Mouse (Mus musculus) CH12F3 (cell line): ENCODE data around the gene Rab43.
"Not testable (repeated sequence)": the region's sequence is repeated elsewhere in the genome, so short reads cannot be mapped to it uniquely, and the experiment has no call there.

Source experiments
- in situ Hi-C: fragments of 300-500 bp; cut with MboI; formaldehyde crosslinking; loops from 2 replicates; pipeline ENCODE4 v1.14.3; 2020; ENCODE audit warnings: low sequenced_read_pairs

Gene Rab43

DNA sequence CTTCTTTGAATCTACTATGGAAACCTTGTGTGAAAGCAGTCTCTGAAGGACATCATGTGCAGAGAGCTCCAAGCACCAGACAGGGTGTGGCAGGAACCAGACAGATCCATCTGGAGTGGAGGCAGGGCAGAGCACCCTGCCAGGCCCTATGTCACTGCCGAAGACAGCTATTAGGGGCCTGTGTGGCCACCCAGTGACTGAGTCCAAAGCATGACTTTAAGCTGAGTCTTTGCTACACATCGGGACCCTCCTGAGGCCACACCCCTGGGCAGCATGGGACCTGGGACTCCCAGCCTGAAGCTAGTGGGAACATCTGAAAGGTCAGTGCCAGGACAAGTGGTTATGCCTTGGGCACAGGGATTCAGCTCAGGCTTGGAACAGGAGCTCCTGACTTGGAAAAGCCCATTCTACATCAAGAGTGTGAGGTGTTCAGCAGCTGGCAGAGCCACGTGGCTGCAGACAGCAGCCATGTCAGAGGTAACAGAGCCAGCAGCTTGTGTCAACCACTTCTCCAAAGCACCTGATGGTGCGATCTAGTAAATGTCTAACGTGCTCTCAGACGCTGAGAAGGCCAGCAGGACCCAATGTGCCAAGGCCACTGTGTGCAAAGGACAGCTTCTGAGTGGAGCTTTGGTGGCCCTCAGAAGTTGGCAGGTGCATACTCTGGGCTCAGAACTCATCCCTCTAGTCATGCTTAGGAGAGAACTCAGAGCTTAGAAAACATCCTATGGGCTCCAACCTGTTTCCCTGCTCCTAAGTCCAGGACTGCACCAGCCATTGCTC, 24.7 kb downstream of the Rab43 start:
- in situ Hi-C loops: no loop called here

DNA sequence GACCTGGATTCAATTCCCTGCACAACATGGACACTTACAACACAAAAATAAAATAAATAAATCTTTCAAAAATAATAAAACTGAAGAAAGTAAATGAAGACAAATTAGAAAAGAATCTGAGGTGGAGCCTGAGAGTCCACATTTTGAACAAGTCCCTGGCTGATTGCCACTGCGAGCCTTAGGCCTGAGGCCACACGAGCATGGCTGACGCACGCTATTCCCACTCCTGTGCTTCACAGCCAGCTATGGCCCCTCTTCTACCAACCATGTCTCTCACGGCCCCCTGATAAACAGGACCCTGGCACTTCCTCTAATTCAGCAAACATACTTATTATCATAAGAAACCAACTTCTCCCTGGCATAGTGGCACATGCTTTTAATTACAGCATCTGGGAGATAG, 25.3 kb downstream of the Rab43 start:
- in situ Hi-C loops: no loop called here

DNA sequence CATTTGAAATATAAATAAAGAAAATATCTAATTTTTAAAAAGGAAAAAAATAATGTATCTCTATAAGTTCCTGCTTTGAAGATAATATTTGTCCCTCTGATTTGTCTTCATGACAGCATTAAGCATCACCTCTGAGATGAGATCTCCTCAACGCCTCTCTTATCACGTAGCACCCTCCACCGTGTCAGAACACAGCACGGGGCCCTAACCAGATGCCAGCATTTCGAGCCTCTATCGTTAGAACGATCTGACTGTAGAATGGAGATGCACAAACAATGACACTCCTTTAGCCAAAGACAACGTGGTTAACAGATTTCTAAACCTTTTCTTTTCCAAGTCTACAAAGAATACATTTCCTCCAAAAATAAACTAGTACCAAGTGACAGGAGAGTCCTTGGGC, 27.9 kb downstream of the Rab43 start:
- in situ Hi-C loops: no loop called here

DNA sequence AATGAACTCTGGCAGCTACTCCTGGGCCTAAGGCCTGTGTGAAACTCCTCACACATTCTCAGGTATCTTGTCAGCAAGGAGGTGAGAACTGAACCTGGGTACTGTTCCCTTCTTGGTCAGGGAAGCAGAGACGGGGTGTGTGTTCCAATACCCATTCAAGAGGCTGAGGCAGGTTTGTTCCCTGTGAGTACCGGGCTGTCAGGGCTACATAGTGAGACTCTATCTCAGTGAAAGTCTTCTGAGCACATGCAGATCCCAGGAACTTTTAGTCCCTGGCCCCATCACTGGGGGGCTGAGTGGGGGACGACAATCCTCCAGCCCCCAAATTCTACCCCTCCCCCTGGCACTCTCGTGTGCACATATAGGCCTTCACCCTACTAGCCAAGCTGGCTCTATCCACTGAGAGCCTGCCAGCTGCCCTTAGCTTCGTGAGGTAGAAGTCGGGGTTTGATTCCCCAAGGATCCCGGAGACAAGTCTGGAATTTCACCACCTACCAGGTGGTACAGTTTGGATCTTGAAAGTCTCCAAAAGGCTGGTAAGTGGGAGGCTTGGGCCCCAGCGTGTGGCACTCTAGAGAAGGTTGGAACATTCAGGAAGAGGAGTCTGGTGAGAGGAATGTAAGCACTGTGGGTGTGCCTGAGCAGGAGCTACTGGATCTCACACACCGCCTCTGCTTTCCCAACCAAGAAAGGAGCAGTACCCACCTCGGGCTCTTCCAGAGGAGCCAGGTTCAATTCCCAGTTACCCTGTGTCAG, 31.2 kb downstream of the Rab43 start:
- in situ Hi-C loops: no loop called here

DNA sequence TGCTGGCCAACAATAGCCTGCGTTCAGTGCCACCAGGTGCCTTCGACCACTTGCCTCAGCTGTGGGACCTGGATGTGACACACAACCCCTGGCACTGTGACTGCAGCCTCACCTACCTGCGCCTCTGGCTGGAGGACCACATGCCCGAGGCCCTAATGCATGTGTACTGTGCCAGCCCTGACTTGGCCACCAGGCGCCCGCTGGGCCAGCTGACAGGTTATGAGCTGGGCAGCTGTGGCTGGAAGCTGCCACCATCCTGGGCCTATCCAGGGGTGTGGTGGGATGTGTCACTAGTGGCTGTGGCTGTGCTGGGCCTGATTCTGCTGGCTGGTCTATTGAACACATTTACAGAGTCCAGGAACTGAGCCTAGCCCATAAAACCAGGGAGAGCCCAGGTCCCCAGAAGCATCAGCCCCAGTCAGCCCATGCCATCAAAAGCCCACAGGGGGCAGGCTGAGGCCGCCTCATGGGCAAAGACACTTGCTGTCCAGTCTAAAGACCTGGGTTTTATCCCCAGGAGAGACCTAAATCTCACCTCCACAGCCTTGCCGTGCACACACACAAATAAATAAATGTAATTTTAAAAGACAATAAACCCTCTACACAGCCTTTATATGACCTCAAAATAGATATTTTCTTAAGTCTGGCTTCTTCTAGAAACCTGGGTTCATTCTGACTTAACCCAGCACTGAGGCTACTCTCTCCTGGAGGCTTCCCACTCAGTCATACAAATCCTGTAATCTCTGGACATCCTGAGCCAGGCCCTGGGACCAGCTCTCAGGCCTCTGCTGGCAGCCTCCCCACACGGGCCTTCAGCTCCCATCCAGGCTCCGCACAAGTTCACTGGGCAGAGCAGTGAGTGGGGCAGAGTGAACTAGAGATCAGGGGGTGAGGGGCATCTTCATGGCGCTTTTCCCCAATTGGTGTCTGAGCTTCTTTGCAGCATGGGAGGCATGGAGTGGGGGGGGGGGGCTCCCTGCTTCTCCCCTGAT, 32.5 kb downstream of the Rab43 start:
- in situ Hi-C loops: no loop called here

DNA sequence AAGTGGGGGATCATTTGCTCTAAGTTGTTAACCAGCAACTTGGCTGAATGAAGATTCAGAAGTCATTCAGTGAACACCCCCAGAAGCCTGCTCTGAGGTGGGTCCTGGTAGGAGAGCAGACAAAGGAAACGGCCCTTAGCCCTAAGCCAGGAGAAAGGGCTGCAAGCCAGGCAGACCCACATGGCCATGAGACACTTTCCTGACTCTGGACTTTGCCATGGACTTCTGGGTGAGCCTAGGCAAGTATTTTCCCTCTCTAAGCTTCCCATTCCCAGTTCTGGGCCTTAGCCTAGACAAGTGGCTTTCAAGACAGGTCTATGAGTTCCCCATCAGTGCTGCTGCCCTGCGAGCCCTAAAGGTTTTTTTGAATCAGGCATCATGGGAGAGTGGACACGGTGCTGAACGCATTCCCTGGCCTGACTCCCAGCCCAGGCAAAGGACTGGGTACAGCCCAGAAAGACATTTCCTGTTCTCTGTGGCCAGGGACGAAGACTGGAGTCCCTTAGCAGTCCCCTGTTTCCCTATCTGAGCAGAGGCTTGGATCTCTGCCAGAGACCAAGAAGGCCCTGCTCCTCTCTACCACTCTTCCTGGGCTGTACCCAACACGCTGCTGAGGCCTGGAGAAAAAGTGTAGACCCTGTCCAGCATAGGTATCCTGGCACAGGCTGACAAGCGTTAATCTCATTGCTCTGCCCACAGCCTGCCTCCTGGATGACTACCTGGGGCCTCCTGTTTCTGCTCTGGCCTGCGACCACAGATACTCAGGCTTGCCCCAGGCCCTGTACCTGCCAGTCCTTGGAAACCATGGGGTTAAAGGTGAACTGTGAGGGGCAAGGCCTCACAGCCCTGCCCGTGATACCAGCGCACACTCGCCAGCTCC, 33.4 kb downstream of the Rab43 start:
- in situ Hi-C loops: no loop called here

DNA sequence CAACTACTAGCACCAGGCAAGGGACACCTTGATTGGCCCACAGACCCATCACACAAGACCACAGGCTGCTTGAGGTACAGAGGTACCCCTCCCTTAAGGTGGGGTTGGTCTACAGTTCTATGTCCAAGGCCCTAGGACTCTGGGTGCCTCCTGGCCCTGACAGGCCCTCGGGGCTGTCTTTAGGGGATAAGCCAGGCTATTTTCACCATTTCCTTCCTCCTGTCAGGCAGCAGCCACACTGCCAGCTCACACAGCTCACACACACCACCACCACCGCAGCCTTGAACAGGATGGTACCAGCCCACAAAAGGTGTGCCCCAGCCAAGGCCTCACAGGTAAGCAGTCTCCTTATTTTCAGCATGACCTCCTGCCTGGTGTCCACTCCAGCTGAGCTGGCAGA, 34.1 kb downstream of the Rab43 start, which contains the start of gene Gp9:
Gene Gp9 (plus strand): TSS at position 231 of the 400 bp plus-strand sequence.
- in situ Hi-C loops: no loop called here

DNA sequence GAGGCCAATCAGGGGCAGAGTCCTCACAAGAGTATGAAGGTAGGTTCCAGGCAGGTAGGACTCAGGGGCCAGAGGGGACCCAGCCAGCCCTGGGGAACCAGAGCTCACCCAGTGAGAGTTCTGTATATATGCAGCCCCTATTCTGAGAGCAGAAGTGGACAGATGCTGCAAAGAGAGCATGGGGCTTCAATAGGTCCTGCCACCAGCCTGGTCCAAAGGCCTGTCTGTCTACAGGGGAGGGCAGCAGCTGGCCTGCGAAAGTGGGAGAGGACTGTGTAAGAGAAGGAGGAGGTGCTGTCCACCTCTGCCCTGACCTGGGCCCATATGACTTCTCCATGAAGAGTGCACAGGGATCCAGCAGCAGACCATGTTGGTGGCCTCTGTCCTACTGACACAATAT, 35.3 kb downstream of the Rab43 start:
- in situ Hi-C loops: no loop called here

DNA sequence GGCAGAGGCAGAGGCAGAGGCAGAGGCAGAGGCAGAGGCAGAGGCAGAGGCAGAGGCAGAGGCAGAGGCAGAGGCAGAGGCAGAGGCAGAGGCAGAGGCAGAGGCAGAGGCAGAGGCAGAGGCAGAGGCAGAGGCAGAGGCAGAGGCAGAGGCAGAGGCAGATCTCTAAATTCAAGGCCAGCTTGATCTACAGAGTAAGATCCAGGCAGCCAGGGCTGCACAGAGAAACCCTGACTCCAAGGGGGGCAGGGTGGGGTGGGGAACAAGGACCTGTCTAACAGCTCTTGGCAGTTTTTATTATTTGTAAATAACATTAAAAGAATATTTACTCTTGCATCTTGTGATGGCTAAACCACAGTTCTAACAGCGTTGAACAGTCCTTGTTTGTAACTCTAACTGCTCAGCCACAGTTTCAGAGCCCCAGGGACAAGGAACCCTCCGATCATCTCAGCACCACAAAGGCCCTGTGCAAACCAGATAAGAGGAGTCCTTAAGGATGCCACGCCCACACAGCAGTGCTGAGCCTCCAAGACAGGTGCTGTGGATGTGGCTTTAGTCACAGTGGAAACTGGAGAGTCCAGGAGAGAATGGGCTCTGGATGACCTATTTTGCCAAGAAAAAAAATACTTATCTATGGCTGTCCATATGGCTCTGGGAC, 36.2 kb downstream of the Rab43 start:
- in situ Hi-C loops: no loop called here

DNA sequence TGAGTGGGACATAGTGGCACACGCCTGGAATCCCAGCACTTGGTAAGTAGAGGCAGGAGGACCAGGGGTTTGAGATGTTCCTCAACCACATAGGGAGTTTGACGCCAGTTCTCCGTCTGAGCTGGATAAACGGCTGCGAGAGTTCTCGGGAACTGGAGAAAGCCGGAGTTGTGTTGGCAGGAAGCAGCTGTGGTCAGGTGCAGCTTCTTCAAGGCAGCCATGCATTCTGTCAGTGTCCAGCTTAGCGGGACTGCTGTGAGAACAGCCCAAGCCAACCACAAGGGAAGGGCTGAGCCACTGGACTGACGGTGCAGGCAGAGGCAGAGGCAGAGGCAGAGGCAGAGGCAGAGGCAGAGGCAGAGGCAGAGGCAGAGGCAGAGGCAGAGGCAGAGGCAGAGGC, 37.1 kb downstream of the Rab43 start:
- in situ Hi-C loops: no loop called here

DNA sequence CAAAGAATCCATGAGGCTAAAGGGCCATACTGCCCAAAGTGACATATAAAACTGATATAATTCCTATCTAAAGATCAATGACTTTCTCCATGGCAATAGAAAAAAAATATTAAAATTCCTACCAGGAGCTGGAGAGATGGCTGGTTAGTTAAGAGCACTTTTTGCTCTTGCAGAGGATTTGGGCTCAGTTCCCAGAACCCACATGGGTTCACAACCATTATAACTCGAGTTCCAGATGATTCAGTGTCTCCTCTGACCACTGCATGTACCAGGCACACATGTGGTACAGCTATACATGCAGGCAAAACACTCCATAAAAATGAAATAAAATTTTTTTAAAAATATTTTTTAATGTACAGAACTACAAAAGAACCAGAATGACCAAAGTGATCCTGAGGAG, 37.5 kb downstream of the Rab43 start:
- in situ Hi-C loops: no loop called here

DNA sequence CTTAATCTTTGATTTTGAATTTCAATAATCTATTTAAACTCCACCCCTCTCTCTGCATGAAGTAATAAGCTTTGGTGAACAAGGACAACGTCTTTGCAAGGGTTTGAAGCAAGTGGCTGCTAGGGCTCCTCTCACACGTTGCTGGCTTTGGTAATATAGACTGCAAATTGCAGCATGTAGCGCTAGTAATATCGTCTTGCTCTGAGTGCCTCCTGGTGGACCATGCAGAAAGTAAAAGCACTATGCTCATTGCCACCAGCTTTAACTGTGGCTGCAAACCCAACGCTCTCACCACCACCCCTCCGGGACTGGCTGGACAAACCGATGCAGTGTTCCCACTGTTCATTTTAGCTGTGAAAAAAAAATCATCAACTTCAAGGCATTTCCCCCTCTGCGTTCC, 41.3 kb downstream of the Rab43 start:
- in situ Hi-C loops: no loop called here

DNA sequence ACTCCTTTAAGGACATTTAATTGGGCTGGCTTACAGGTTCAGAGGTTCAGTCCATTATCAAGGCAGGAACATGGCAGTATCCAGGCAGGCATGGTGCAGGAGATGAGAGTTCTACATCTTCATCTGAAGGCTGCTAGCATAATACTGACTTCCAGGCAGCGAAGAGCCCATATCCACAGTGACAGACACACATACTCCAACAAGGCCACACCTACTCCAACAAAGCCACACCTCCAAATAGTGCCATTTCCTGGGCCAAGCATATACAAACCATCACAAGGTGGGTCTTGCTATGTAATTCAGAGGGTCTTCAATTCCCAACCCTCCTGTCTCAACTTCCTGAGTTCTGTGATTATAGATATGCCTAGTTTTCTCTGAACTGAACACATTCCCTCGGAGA, 47.7 kb downstream of the Rab43 start:
- in situ Hi-C loops: not testable (repeated sequence)

DNA sequence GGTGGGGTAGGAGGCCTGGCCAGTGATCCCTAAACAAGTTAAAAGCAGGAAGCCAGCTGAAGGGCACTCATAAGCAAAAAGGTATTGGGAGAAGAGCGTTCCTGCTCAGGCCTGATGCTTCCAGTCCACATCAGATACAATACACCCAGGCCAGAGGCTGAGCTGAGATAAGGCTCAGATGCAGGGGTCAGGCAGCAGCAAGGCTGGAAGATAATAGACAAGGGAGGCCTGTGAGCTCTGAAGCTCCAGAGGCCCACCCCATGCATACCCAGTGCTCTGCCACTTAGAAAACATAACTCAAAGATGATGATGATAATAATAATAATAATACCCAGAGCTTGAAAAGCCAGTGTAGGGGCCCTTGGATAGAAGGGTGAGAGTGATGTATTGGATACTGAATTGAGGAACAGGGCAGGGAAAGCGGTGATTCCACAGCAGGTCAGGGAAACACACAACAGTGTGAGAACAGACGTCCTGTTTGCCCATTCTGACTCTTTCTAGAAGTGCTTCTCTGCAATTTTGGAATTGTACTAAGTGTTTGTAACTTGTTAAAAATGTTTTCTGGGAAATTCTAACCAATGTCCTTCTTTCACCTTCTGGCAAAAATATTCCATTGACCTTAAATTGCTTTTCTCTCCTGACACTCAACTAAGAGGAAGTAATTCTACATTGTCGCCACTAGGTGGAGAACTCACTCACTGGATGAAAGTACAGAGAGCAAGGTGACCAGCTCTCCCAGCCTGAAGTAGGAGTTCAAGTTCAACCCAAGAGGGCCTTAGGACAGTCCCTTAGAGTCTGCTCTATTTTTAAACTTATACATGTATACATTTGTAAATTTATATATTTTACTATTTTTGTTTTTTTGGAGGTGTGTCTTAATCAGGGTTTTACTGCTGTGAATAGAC, 48.3 kb downstream of the Rab43 start:
- in situ Hi-C loops: no loop called here

DNA sequence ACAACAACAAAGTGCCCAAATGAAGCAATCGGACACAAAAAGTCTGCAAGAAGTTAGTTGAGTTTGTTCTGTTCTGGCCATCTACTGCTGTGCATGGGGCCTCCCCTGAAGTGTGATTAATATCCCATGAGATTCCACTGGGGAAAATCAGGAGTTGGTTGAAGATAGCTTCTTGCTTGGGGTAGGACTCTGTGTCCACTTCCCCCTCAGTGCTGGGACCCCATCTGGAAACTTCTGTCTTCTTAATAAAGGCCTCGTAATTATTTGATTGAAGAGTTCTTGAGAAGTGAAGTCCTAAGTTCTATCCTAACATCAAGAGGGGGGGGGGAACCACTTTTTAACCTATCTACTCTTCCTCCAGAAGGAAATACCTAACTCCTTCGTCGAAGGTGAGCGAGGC, 49.8 kb downstream of the Rab43 start:
- in situ Hi-C loops: no loop called here

DNA sequence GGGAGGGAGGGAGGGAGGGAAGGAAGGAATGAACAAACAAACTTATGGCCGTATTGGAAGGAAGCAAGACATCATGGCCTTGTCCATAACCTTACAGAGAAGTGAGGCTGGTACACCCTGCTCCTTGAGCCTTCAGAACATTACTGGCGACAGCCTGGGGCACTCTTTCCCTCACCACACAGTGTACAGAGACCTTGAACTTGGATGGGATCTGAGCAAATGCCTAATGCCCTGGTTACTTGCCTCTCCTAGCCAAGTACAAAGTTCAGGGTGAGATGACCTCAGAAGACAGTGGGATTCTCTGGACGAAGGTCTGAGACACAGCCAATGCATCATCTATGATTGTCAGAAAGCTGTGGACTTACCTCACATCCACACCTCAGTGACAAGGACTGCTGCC, 52.1 kb downstream of the Rab43 start:
- in situ Hi-C loops: no loop called here

DNA sequence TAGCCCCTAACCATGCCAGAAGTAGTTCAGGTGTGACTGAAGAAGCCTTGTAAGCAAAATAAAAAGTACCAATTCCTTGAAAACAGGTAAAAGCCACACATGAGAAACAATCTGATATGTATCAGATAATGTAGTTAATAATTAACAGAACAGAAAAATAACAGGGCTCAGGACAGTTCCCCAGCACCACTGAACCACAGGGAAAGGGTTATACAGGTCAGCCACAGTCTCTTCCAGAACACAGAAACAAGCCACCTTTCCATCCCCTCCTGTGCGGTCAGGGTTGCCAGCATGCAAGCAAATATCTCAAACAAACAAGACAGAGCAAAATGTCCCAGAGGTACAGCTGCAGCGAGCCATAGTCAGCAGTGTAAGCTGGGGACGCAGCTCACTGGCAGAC, 52.6 kb downstream of the Rab43 start:
- in situ Hi-C loops: no loop called here

DNA sequence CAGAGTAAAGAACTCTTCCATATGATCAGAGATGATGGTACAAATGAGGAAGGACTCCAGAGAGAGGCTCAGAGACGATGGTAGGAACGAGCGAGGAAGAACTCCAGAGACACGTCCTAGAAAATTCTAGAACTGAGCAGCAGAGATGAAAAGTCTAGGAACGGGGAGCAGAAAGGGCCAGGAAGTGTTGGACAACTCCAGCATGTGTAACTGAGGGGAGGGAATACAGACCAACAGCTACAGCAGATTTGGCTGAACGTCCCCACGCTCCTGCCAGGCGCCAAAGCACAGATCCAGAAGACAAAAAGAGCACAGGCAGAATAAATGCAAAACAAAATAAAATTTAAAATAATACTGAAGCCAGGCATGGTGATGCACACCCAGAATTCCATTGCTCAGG, 55.1 kb downstream of the Rab43 start:
- in situ Hi-C loops: no loop called here

DNA sequence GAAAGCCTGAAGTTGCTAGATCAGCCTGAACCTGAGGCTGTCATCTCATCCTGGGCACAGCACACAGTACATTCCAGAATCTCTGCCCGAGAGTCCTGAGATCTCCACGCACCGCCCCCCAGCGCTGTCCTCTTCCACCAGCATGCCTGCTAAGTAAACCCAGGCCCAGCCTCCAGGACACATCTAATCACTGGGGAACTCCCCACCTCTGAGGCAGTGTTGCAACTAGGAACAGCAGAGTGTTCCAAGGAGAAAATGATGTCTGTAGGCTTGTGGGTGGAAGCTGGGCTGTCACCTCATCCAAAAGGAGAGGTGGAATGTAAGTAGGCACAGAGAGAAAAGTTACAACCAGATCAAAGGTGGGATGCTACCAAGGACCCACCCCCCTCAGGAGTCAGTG, 56.8 kb downstream of the Rab43 start:
- in situ Hi-C loops: no loop called here
